Mouse (Mus musculus) E14TG2a.4 (cell line): ENCODE measurements at regions not wholly inside any gene's neighbourhood (a gene's known extent, or its start where the extent isn't known, plus 50 kb on each side); places are given as distances from the start of the nearest gene placed in this dataset.
"Not testable (repeated sequence)": the region's sequence is repeated elsewhere in the genome, so short reads cannot be mapped to it uniquely, and the experiment has no call there.

ENCODE experiments used
- H3K27me3 ChIP-seq: 2 replicates; pipeline ENCODE4 v1.6.1; 2014; ENCODE audit warnings: low read length, control low read depth; ENCODE audit not compliant: insufficient read depth
- H3K36me3 ChIP-seq: 2 replicates; pipeline ENCODE4 v1.6.1; 2014; ENCODE audit warnings: low read length, control low read depth; ENCODE audit not compliant: insufficient read depth
- H3K4me1 ChIP-seq: replicated peaks from 2 replicates; pipeline ENCODE4 v1.6.1; 2014; ENCODE audit warnings: low read depth, low read length, control low read depth
- H3K4me3 ChIP-seq: replicated peaks from 2 replicates; pipeline ENCODE4 v1.5.1; 2014; ENCODE audit warnings: mild to moderate bottlenecking, low read length
- H3K9me3 ChIP-seq: 2 replicates; pipeline ENCODE4 v1.6.1; 2014; ENCODE audit warnings: low read length, control low read depth
- CTCF ChIP-seq: conservative IDR thresholded peaks from 2 replicates; pipeline ENCODE4 v1.5.1; 2014; ENCODE audit warnings: low read length
- NANOG ChIP-seq: IDR thresholded peaks from 2 replicates; pipeline ENCODE4 v1.6.1; 2014; ENCODE audit warnings: borderline replicate concordance, low read length, mixed read lengths
- POU5F1 ChIP-seq: IDR thresholded peaks from 2 replicates; pipeline ENCODE4 v1.6.1; 2014; ENCODE audit warnings: low read length, borderline replicate concordance

DNA sequence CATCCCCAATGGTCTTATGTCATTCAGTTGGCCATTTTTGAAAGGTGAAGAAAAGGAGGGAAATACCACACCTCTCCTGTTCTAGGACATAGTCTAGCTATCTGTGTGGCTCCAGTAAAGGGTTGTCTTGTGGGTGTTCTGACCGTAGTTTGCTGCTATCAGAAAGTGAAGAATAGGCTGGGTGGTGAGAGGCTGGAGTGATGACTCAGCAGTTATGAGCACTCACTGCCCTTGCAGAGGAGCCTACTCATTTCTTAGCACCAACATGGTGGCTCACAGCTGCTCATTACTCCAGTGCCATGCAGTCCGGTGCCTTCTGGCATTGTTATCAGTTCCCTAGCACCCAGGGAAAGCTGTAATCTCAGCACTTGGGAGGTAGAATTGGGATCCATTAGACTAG lies 217.0 kb downstream of the 1810013L24Rik start:
- no peak overlapping the region for H3K4me3 ChIP-seq
- no peak for TF ChIP-seq NANOG
- no peak for TF ChIP-seq CTCF
- no peak for TF ChIP-seq POU5F1
- H3K4me1 ChIP-seq, result peaks cover 8% of the 10 kb centered on the region
- peaks cover 7% of the 10 kb centered on the region; the same call in 1 of the 2 replicates for H3K27me3 ChIP-seq
- no peaks in the 10 kb centered on the region for H3K36me3 ChIP-seq
- no peaks in the 10 kb centered on the region for H3K9me3 ChIP-seq

DNA sequence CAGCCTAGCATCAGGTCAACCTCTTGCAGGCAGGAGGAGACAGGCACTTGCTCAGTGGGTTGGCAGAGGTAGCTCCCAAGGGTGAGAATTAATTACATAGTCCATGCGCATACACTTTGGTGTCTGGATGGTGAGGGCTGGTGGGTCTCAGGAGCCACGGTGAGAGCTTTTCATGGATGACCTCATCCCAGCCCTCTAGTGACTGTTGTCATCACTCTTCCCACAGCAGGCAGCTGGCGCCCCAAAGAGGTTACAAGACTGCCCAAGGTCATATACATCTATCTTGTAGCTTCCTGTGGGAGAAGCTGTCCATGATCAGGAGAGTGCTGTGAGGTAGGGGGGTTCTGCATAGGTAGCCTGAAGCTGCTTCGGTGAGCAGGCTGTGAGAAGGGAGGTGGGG lies 224.5 kb downstream of the 1810013L24Rik start:
- H3K4me3 ChIP-seq, result no peak overlapping the region
- no peaks in the 10 kb centered on the region for H3K27me3 ChIP-seq
- TF ChIP-seq NANOG (no peak), CTCF (no peak), POU5F1 (no peak)
- H3K4me1 ChIP-seq, result peaks cover 4% of the 10 kb centered on the region
- H3K9me3 ChIP-seq, result no peaks in the 10 kb centered on the region
- no peaks in the 10 kb centered on the region for H3K36me3 ChIP-seq

DNA sequence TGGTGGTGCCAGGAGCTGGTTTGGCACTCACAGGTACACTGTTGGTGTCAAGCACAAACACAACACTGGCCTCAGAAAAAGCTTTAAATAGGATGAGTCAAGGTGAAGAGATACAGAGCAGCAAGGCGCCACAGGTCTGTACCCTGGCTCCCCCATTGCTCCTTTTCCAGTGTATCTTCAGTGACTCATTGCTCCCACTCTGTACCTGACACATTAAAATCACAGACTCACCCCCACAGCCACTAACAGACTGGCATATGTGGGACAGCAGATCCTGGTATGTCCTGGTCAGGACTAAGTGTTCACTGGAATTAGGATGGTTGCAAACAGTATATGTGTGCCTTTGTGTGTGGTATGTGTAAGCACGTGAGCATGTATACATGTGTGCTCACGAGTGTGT lies 226.5 kb downstream of the 1810013L24Rik start:
- H3K4me3 ChIP-seq, result no peak overlapping the region
- H3K4me1 ChIP-seq, result peaks cover 4% of the 10 kb centered on the region
- H3K36me3 ChIP-seq, result no peaks in the 10 kb centered on the region
- H3K27me3 ChIP-seq, result no peaks in the 10 kb centered on the region
- TF ChIP-seq POU5F1 (no peak), NANOG (no peak), CTCF (no peak)
- no peaks in the 10 kb centered on the region for H3K9me3 ChIP-seq

DNA sequence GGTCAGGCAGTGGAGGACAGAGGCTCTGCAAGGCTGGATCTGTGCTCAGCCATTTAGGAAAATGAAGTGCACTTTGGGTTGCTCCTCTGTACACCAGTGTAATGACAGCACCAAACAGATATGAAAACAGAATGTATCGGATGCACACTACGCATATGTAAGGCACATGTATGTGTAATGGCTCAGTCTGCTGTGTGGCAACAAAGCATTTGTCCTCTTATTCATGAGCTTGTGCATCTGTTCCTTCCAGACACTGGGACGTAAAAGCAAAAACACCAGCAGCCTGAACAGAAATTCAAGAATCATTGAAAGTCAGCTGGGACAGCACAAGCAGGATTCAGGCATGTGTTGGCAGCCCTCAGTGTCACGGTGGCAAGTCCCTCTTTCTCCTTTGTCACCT lies 241.6 kb downstream of the 1810013L24Rik start:
- no peaks in the 10 kb centered on the region for H3K27me3 ChIP-seq
- H3K9me3 ChIP-seq, result no peaks in the 10 kb centered on the region
- H3K4me3 ChIP-seq, result no peak overlapping the region
- TF ChIP-seq NANOG, result no peak
- no peak for TF ChIP-seq CTCF
- TF ChIP-seq POU5F1, result no peak
- peaks cover 42% of the 10 kb centered on the region for H3K4me1 ChIP-seq
- no peaks in the 10 kb centered on the region for H3K36me3 ChIP-seq

DNA sequence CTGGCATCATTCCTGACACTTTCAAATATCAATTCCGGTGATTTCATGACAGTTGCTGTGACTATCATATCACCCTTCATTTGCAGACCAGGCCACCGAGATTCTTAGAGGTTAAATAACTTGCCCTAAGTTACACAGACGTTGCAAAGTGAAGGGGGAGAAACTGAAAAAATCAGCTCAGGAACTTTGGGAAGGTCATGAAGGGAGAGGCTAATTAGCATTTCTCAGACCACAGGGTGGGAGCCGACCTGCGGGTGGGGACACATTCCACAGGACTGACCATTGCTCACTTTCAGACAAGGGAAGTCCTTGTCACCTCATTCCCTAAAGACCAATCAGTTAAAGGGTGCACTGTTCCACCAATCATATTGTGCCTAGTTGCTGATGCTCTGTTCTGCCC lies 242.1 kb downstream of the 1810013L24Rik start:
- H3K27me3 ChIP-seq, H3K9me3 ChIP-seq, H3K36me3 ChIP-seq, H3K4me3 ChIP-seq: not testable (repeated sequence)
- peaks cover 42% of the 10 kb centered on the region for H3K4me1 ChIP-seq

DNA sequence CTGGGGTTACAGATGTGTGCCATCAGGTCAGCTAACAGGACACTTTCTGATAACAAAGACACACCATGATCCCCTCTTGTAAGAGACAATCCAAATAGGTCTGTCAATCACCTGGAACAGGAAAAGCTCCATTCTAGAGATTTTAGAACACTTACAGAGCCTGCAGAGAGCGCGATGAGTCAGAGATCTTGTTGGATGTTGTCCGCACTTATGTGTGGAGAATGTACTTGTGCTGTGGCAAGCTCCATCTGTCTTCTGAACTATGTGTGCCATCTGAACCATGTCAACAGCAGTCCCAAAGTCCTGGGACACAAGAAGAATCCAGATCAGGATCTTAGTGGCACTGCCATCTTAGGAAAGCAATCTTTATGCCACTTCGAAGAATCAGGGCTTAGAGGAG lies 244.4 kb downstream of the 1810013L24Rik start:
- Histone ChIP-seq H3K27me3 (no peaks in the 10 kb centered on the region), H3K9me3 (no peaks in the 10 kb centered on the region)
- TF ChIP-seq POU5F1 (no peak), CTCF (no peak), NANOG (no peak)

DNA sequence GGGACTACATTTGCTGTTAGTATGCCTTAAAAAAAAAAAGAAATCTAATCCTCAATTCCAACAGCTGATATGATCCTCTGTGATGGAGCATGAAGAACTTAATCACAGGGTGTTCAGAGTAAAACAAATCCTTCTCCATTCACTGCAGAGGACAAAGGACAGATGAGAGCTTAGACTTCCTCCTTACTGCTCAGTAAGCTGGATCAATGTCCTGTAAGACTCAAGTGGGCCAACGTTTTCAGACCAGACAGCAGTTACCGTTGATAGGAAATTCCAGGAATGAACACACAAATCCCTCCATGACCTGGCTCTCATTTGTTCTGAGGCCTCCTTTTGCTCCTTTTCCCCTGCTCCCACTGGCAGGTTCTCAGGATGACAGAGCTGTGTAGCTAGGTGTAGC lies 247.6 kb downstream of the 1810013L24Rik start:
- H3K4me3 ChIP-seq, result no peak overlapping the region
- no peaks in the 10 kb centered on the region for H3K36me3 ChIP-seq
- TF ChIP-seq CTCF (no peak), NANOG (no peak), POU5F1 (no peak)
- H3K27me3 ChIP-seq, result no peaks in the 10 kb centered on the region
- peaks cover 32% of the 10 kb centered on the region for H3K4me1 ChIP-seq
- H3K9me3 ChIP-seq, result peaks cover 26% of the 10 kb centered on the region

More for the DNA sequence above, 244.4 kb downstream of the 1810013L24Rik start:
- peaks cover 42% of the 10 kb centered on the region for H3K4me1 ChIP-seq
- H3K4me3 ChIP-seq, result no peak overlapping the region
- no peaks in the 10 kb centered on the region for H3K36me3 ChIP-seq

DNA sequence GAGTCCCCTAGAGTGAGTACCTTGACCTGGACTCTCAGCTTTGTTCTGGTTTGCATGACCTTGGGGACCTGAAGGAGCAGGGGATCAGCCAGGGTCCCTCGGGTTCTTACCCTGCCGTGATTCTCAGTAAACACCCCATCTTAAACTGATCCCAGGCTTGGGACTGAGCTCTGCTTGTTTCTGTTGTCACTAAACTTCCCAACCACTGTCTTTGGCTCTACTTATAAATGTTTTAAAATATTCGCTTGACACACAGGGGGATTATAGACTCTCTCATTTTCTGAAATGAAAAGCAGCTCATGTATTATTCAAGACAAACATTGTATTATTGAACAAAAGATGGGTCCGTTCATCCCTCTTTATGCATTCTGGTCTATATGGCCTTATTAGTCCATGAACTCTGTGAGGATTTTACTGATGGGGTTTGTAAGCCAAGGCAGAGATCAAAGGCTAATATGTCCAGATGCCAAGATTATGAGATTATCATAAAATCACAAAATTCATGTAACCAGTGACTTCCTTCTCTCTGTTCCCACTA lies 248.6 kb downstream of the 1810013L24Rik start:
- TF ChIP-seq CTCF, result no peak
- no peak for TF ChIP-seq POU5F1
- no peak for TF ChIP-seq NANOG
- no peaks in the 10 kb centered on the region for H3K36me3 ChIP-seq
- peaks cover 26% of the 10 kb centered on the region for H3K9me3 ChIP-seq

DNA sequence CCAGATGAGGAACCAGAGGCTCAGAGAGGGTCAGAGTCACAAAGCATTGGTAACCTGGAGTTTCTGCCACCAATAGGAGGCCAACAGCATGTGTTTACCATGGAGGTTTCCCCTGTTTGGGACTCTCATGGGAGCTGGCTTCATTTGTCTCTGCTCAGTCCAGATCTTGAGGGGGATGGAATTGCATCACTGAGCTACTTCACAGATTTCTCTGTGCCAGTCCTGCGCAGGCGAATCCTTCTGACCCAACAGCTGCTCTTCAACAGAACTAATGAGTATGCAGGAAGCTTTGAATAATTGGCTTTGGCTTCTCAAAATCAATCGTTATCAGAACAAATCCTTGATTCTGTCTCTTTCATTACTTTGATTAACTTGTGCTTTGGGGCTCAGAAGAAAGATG lies 253.1 kb downstream of the 1810013L24Rik start:
- Histone ChIP-seq H3K9me3 (peaks cover 48% of the 10 kb centered on the region), H3K4me1 (peaks cover 52% of the 10 kb centered on the region), H3K4me3 (0 out of 2 replicates have a peak overlapping the region, but pooled peaks have one; percentile 14), H3K36me3 (no peaks in the 10 kb centered on the region), H3K27me3 (no peaks in the 10 kb centered on the region)
- TF ChIP-seq POU5F1 (no peak), CTCF (no peak), NANOG (no peak)

More for the DNA sequence above, 248.6 kb downstream of the 1810013L24Rik start:
- peaks cover 32% of the 10 kb centered on the region for H3K4me1 ChIP-seq
- H3K4me3 ChIP-seq, result no peak overlapping the region
- H3K27me3 ChIP-seq, result no peaks in the 10 kb centered on the region
